Mouse (Mus musculus): Measurements from ENCODE around the gene Gm43518.

GRCm38 (mm10) chr5:123890312-123890711 is 36.9 kb upstream of the Gm43518 start:
- TF ChIP-seq CTCF (IDR thresholded peaks at IDR 0.05; ENCODE audit: control insufficient read depth, insufficient read depth, low read length) (no peak), POLR2A (IDR thresholded peaks at IDR 0.05; ENCODE audit: borderline replicate concordance, control insufficient read depth, low read depth, low read length) (no peak)
